Mouse (Mus musculus) CH12.LX (cell line): Measurements from ENCODE around the gene Stk40. TPM values are rescaled to one million over a fixed set of nuclear protein-coding genes. Genes with fewer than 3 reads are reported as not detected.

ENCODE experiments used
- polyA plus RNA-seq: library from polyadenylated mRNA; unstranded; fragments of >175 nt; gene quantifications from 2 replicates; pipeline ENCODE4 v1.2.1, GENCODE M21; 2012; ENCODE audit warnings: low read depth; ENCODE audit not compliant: insufficient read length
- total RNA-seq, 2 experiments: library from RNA; depleted of rRNA; stranded (reverse); fragments of 300-350 nt in 1 of 2; fragments of >200 nt in 1 of 2; gene quantifications; 2 replicates each; pipeline ENCODE4 v1.2.3; 2012 to 2014

The Stk40 gene
- total and polyA plus RNA-seq, 3 experiments: 8.6 to 33.0 (median 16.4) TPM

Other genes with a start within 250 kb of the Stk40 start
- gene Csf3r, start 79.4 kb upstream of the Stk40 start, total RNA-seq (2012; rRNA removed): not detected in 2 replicates
- gene Csf3r, start 79.4 kb upstream of the Stk40 start, total RNA-seq (2014; rRNA removed): not detected in 2 replicates
- gene Csf3r, start 79.4 kb upstream of the Stk40 start, polyA plus RNA-seq: not detected in 2 replicates
- gene Mrps15, start 57.0 kb upstream of the Stk40 start, total RNA-seq (2012; rRNA removed): 89.6 and 91.3 TPM in 2 replicates
- 99.6 and 102 TPM in 2 replicates for gene Mrps15, start 57.0 kb upstream of the Stk40 start, total RNA-seq (2014; rRNA removed)
- gene Mrps15, start 57.0 kb upstream of the Stk40 start, polyA plus RNA-seq: 101 and 113 TPM in 2 replicates
- 6.7 and 8.3 TPM in 2 replicates for gene Oscp1, start 45.4 kb upstream of the Stk40 start, total RNA-seq (2012; rRNA removed)
- 3.9 and 5.8 TPM in 2 replicates for gene Oscp1, start 45.4 kb upstream of the Stk40 start, total RNA-seq (2014; rRNA removed)
- 5.0 and 6.0 TPM in 2 replicates for gene Oscp1, start 45.4 kb upstream of the Stk40 start, polyA plus RNA-seq
- gene Lsm10, start 7.3 kb upstream of the Stk40 start, total RNA-seq (2012; rRNA removed): 48.4 and 52.1 TPM in 2 replicates
- 54.1 and 63.9 TPM in 2 replicates for gene Lsm10, start 7.3 kb upstream of the Stk40 start, total RNA-seq (2014; rRNA removed)
- 38.1 and 49.2 TPM in 2 replicates for gene Lsm10, start 7.3 kb upstream of the Stk40 start, polyA plus RNA-seq
- 3.5 and 4.3 TPM in 2 replicates for gene Eva1b, start 43.8 kb downstream of the Stk40 start, total RNA-seq (2012; rRNA removed)
- gene Eva1b, start 43.8 kb downstream of the Stk40 start, total RNA-seq (2014; rRNA removed): 0.97 and 1.3 TPM in 2 replicates
- 0.93 and 1.3 TPM in 2 replicates for gene Eva1b, start 43.8 kb downstream of the Stk40 start, polyA plus RNA-seq
- gene Sh3d21, start 59.5 kb downstream of the Stk40 start, total RNA-seq (2012; rRNA removed): 0.21 and 0.25 TPM in 2 replicates
- 0.35 and 0.36 TPM in 2 replicates for gene Sh3d21, start 59.5 kb downstream of the Stk40 start, total RNA-seq (2014; rRNA removed)
- 0.46 and 0.52 TPM in 2 replicates for gene Sh3d21, start 59.5 kb downstream of the Stk40 start, polyA plus RNA-seq
- gene Thrap3, start 98.8 kb downstream of the Stk40 start, total RNA-seq (2012; rRNA removed): 140 and 168 TPM in 2 replicates
- 183 and 204 TPM in 2 replicates for gene Thrap3, start 98.8 kb downstream of the Stk40 start, total RNA-seq (2014; rRNA removed)
- gene Thrap3, start 98.8 kb downstream of the Stk40 start, polyA plus RNA-seq: 327 and 334 TPM in 2 replicates
- 17.9 and 20.8 TPM in 2 replicates for gene Map7d1, start 152.4 kb downstream of the Stk40 start, total RNA-seq (2012; rRNA removed)
- 12.5 and 12.8 TPM in 2 replicates for gene Map7d1, start 152.4 kb downstream of the Stk40 start, total RNA-seq (2014; rRNA removed)
- gene Map7d1, start 152.4 kb downstream of the Stk40 start, polyA plus RNA-seq: 62.2 and 72.2 TPM in 2 replicates
- gene Trappc3, start 158.4 kb downstream of the Stk40 start, total RNA-seq (2012; rRNA removed): 72.7 and 81.1 TPM in 2 replicates
- gene Trappc3, start 158.4 kb downstream of the Stk40 start, total RNA-seq (2014; rRNA removed): 94.8 and 100 TPM in 2 replicates
- 73.0 and 74.1 TPM in 2 replicates for gene Trappc3, start 158.4 kb downstream of the Stk40 start, polyA plus RNA-seq
- not detected in 2 replicates for gene Col8a2, start 182.8 kb downstream of the Stk40 start, total RNA-seq (2012; rRNA removed)
- not detected in 2 replicates for gene Col8a2, start 182.8 kb downstream of the Stk40 start, total RNA-seq (2014; rRNA removed)
- gene Col8a2, start 182.8 kb downstream of the Stk40 start, polyA plus RNA-seq: not detected in 2 replicates
- 68.5 and 74.0 TPM in 2 replicates for gene Adprhl2, start 217.7 kb downstream of the Stk40 start, total RNA-seq (2012; rRNA removed)
- gene Adprhl2, start 217.7 kb downstream of the Stk40 start, total RNA-seq (2014; rRNA removed): 57.3 and 59.7 TPM in 2 replicates
- 52.0 and 62.4 TPM in 2 replicates for gene Adprhl2, start 217.7 kb downstream of the Stk40 start, polyA plus RNA-seq
- 0.08 and 0.13 TPM in 2 replicates for gene Tekt2, start 221.7 kb downstream of the Stk40 start, total RNA-seq (2012; rRNA removed)
- not detected in 2 replicates for gene Tekt2, start 221.7 kb downstream of the Stk40 start, total RNA-seq (2014; rRNA removed)
- gene Tekt2, start 221.7 kb downstream of the Stk40 start, polyA plus RNA-seq: 0.24 and 0.64 TPM in 2 replicates